Mouse (Mus musculus): Measurements from ENCODE around the gene Rhoh.

The Rhoh gene

DNA sequence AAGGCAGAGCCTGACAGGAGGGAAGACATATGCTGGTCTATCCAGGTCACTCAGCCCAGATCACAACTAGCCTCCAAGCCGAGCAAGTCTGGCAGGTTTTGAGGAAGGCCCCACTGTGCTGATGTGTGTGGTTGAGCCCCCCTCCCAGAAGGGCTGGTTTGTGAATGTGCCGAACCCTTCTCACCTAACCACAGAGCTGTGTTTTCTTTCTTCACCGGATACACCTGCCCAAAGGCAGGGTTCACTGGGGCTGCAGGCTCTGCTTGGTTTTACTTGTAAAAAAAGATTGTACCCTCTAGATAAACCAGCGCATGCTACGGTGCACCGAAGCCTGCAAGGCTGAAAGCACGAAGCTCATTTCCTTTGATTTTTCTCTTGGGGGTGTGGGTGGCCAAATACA lies 68.1 kb downstream of the Rhoh start:
- no peak for DNase-seq (ENCODE audit: low read depth, low spot score)

DNA sequence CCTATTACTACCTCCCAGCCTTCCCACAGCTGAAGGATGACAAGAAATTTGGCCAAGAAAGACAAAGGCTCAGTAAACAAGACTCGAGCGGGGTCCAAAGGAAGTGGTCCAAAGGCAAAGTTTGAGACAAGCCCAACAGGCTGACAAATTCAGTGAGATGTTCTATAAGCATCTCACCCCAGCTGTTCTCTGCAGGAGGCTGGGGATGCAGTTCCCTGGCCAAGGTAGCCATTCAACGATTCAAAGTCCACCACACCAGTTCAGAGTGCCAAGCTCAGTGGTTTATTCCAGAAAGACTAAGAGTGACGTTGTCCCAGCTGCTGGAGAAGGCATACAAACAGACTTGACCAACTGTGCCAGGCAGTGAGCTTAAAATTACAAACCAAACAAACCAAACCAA lies 69.2 kb downstream of the Rhoh start:
- no peak for DNase-seq (ENCODE audit: low read depth, low spot score)

- DNase-seq (ENCODE audit: low read depth, low spot score), result no peak
Measured at GRCm38 (mm10) chr5:65933258-65933657, 72.2 kb downstream of the Rhoh start.

DNA sequence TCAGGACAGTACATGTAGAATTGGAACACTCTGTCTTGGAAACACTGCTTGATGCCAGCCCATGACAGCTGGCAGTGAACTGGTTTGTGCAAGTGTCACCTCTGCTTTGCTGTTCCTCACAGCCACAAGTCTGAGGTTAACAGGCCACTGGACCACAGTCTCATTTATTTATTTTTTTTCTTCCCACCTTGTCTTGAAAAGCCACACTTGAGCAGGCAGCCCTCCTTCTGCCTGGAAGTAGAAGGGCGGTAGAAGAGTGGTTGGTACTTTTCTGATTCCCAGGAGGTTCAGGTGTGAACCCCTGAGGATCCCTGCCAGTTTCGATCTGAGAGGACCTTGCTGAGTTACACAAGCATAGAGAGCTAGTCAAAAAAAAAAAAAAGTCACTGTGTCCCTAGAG lies 72.8 kb downstream of the Rhoh start:
- no peak for DNase-seq (ENCODE audit: low read depth, low spot score)

DNA sequence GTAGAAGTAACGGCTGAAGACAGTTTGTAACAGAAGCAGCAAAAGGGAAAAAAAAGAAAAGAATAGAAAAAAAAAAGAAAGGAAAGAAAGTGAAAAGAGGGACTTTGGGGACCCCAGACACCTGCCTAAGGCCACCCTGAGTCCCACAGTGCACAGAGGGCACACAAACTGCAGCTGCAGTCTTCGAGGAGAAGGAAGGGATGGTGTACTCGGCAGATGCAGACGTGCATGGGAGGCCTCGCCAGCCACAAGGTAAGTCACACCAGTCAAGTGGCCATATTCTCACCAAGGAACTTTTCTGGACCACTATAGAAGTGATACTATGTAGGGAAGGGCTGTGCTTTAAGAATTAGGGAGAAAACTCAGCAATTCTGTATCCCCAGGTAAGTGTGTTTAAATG lies 73.8 kb downstream of the Rhoh start, which contains the start of gene Chrna9:
Gene Chrna9 (plus strand): TSS at position 139 of the 400 bp plus-strand sequence.
- no peak for DNase-seq (ENCODE audit: low read depth, low spot score)

GRCm38 (mm10) chr5:65937011-65937726 lies 76.2 kb downstream of the Rhoh start:
- no peak for DNase-seq (ENCODE audit: low read depth, low spot score)

- DNase-seq (ENCODE audit: low read depth, low spot score), result peak; percentile 77
Measured at GRCm38 (mm10) chr5:65937998-65938715, 77.1 kb downstream of the Rhoh start.

- DNase-seq (ENCODE audit: low read depth, low spot score), result no peak
Measured at GRCm38 (mm10) chr5:65941145-65941544, 80.1 kb downstream of the Rhoh start.
